Comparison of ENCODE assay signal across 9 mouse cellular contexts in genomic region chr2:181147546-181148317, GRCm38 (mm10). TPM values are rescaled to one million over a fixed set of nuclear protein-coding genes. Genes with fewer than 3 reads are reported as not detected.
DNase-seq lines count a peak whose midpoint lies in the region; ATAC-seq lines count a peak whose summit lies in the region.
"Had no signal": no experiment of that assay in that cellular context is flagged by ENCODE, and none has a peak within 500 bp of the region (broad histone marks: within the 10 kb centered on the region; RNA-seq: fewer than 3 reads in every experiment).

No protein-coding gene starts in this region.

- peaks cover 14% of the 10 kb centered on the region for H3K4me1 ChIP-seq in embryonic facial prominence, embryonic 10.5 days
- peaks cover 13% of the 10 kb centered on the region; the same call in 1 of the 2 replicates for H3K4me1 ChIP-seq in limb, embryonic 12.5 days (replicated peaks)
- peaks cover 16% of the 10 kb centered on the region for H3K4me1 ChIP-seq in midbrain, embryonic 15.5 days

- H3K36me3 ChIP-seq in embryonic facial prominence, embryonic 10.5 days (replicated peaks) = no peaks in the 10 kb centered on the region
- H3K36me3 ChIP-seq in limb, embryonic 12.5 days = no peaks in the 10 kb centered on the region
- peaks cover 8% of the 10 kb centered on the region; the same call in 1 of the 2 replicates for H3K36me3 ChIP-seq in midbrain, embryonic 15.5 days (replicated peaks)

- peak overlapping the region; percentile 64 for H3K4me3 ChIP-seq in embryonic facial prominence, embryonic 10.5 days
- H3K4me3 ChIP-seq in limb, embryonic 12.5 days (replicated peaks) = peak overlapping the region; percentile 49
- H3K4me3 ChIP-seq in midbrain, embryonic 15.5 days = peak overlapping the region; percentile 35

- WGBS in embryonic facial prominence, embryonic 10.5 days = under 1% methylated on average over 61 of the region's 61 CpGs
- WGBS in limb, embryonic 12.5 days = under 1% methylated on average over 60 of the region's 61 CpGs
- 2% methylated on average over 61 of the region's 61 CpGs for WGBS in midbrain, embryonic 15.5 days

- H3K4me2 ChIP-seq in limb, embryonic 12.5 days = peak overlapping the region; percentile 92
- peak overlapping the region; percentile 60 for H3K4me2 ChIP-seq in midbrain, embryonic 15.5 days

- no peak overlapping the region for H3K27ac ChIP-seq in embryonic facial prominence, embryonic 10.5 days (replicated peaks)
- no peak overlapping the region for H3K27ac ChIP-seq in limb, embryonic 12.5 days
- no peak overlapping the region for H3K27ac ChIP-seq in midbrain, embryonic 15.5 days

- H3K9me3 ChIP-seq in embryonic facial prominence, embryonic 10.5 days = no peaks in the 10 kb centered on the region
- no peaks in the 10 kb centered on the region for H3K9me3 ChIP-seq in limb, embryonic 12.5 days
- no peaks in the 10 kb centered on the region for H3K9me3 ChIP-seq in midbrain, embryonic 15.5 days

- DNase-seq in kidney, adult 18-20 months = peak; percentile 44
- no peak for DNase-seq in kidney, adult 11 months
- DNase-seq in embryonic facial prominence, embryonic 10.5 days (ENCODE audit: low spot score) = peak; percentile 71
- DNase-seq in heart, postnatal 4 days = peak; percentile 66
- DNase-seq in thymus, postnatal 4 days = peak; percentile 47
- no peak for DNase-seq in spleen, postnatal 14 days (ENCODE audit: low spot score in 2 of 2)

- peaks cover 87% of the 10 kb centered on the region for H3K27me3 ChIP-seq in embryonic facial prominence, embryonic 10.5 days (replicated peaks; ENCODE audit: low read depth, poor library complexity, severe bottlenecking)
- H3K27me3 ChIP-seq in limb, embryonic 12.5 days = peaks cover 95% of the 10 kb centered on the region
- peaks cover 3% of the 10 kb centered on the region; the same call in 1 of the 2 replicates for H3K27me3 ChIP-seq in midbrain, embryonic 15.5 days (replicated peaks)

- peak overlapping the region; percentile 40; the same call in 1 of the 2 replicates for H3K9ac ChIP-seq in limb, embryonic 12.5 days (replicated peaks)
- peak overlapping the region; percentile 31 for H3K9ac ChIP-seq in midbrain, embryonic 15.5 days

- no peak for ATAC-seq in limb, embryonic 12.5 days (ENCODE audit: insufficient number of reproducible peaks, insufficient read depth, low FRiP score, low TSS enrichment, low read depth)
- ATAC-seq in midbrain, embryonic 15.5 days (replicated peaks) = 0 out of 2 replicates have a peak, but pooled peaks have one; percentile 18

RNA-seq across cellular contexts. Expression of gene Eef1a2, which starts 9.1 kb away (rescaled TPM):
- polyA plus RNA-seq in embryonic facial prominence, embryonic 10.5 days (2016; fragmentation: Nextera tagmentation; extraction: Ambion mirVana) = 0.11 TPM in 1 of 2 replicates, not detected in the other
- total RNA-seq in heart, postnatal 4 days (2021) = 100 to 1,000 TPM; 460 to 501 TPM
- polyA plus RNA-seq in limb, embryonic 12.5 days (2016; fragmentation: Nextera tagmentation; extraction: Ambion mirVana) = 0.10 TPM in 1 of 2 replicates, not detected in the other
- 11.5 and 12.1 TPM in 2 replicates for polyA plus RNA-seq in midbrain, embryonic 15.5 days (2015; fragmentation: Nextera tagmentation; extraction: Ambion mirVana)

RNA-seq across cellular contexts. Expression of gene Kcnq2, which starts 12.6 kb away (rescaled TPM):
- 1.8 and 1.9 TPM in 2 replicates for polyA plus RNA-seq in embryonic facial prominence, embryonic 10.5 days (2016; fragmentation: Nextera tagmentation; extraction: Ambion mirVana)
- total RNA-seq in heart, postnatal 4 days (2021) = under 1 TPM in 1 of 2 experiments, not detected in 1; 0.29 TPM
- 0.26 and 0.46 TPM in 2 replicates for polyA plus RNA-seq in limb, embryonic 12.5 days (2016; fragmentation: Nextera tagmentation; extraction: Ambion mirVana)
- 54.0 and 62.5 TPM in 2 replicates for polyA plus RNA-seq in midbrain, embryonic 15.5 days (2015; fragmentation: Nextera tagmentation; extraction: Ambion mirVana)

RNA-seq across cellular contexts. Expression of gene Ppdpf, which starts 39.3 kb away (rescaled TPM):
- 351 and 375 TPM in 2 replicates for polyA plus RNA-seq in embryonic facial prominence, embryonic 10.5 days (2016; fragmentation: Nextera tagmentation; extraction: Ambion mirVana)
- total RNA-seq in heart, postnatal 4 days (2021) = 10 to 100 TPM; 65.9 to 66.8 TPM
- 424 and 433 TPM in 2 replicates for polyA plus RNA-seq in limb, embryonic 12.5 days (2016; fragmentation: Nextera tagmentation; extraction: Ambion mirVana)
- polyA plus RNA-seq in midbrain, embryonic 15.5 days (2015; fragmentation: Nextera tagmentation; extraction: Ambion mirVana) = 432 and 436 TPM in 2 replicates

RNA-seq across cellular contexts. Expression of gene Ptk6, which starts 54.9 kb away (rescaled TPM):
- polyA plus RNA-seq in embryonic facial prominence, embryonic 10.5 days (2016; fragmentation: Nextera tagmentation; extraction: Ambion mirVana) = not detected in 2 replicates
- total RNA-seq in heart, postnatal 4 days (2021) = not detected
- not detected in 2 replicates for polyA plus RNA-seq in limb, embryonic 12.5 days (2016; fragmentation: Nextera tagmentation; extraction: Ambion mirVana)
- not detected in 2 replicates for polyA plus RNA-seq in midbrain, embryonic 15.5 days (2015; fragmentation: Nextera tagmentation; extraction: Ambion mirVana)
- total RNA-seq: layer of hippocampus, postnatal 10 days had no signal

Comparison
In these comparisons a context has a peak if more than half of its experiments do, and no peak if none do; other contexts are left out.
1. DNase-seq: peak in kidney, adult 18-20 months (single experiment), embryonic facial prominence, embryonic 10.5 days (single experiment), heart, postnatal 4 days (single experiment) and thymus, postnatal 4 days (single experiment); none in kidney, adult 11 months (single experiment) and spleen, postnatal 14 days (0 of 2).
2. RNA of gene Eef1a2, which starts 9.1 kb away (polyA plus RNA-seq): 11.5 to 12.1 TPM in midbrain, embryonic 15.5 days; 0.11 TPM in embryonic facial prominence, embryonic 10.5 days and 0.10 TPM in limb, embryonic 12.5 days; every median in the first group is over 10 times any median in the second.
3. RNA of gene Kcnq2, which starts 12.6 kb away (polyA plus RNA-seq): 54.0 to 62.5 TPM in midbrain, embryonic 15.5 days; 1.8 to 1.9 TPM in embryonic facial prominence, embryonic 10.5 days and 0.26 to 0.46 TPM in limb, embryonic 12.5 days; every median in the first group is over 10 times any median in the second.
4. Peak in every context shown above with its lines, with median percentiles within 50 percentile points of each other: H3K4me3 ChIP-seq.